ENCODE assay signal across 9 mouse cellular contexts in genomic region chr4:155018601-155019335, GRCm38 (mm10). TPM values are rescaled to one million over a fixed set of nuclear protein-coding genes. Genes with fewer than 3 reads are reported as not detected.
DNase-seq lines count a peak whose midpoint lies in the region; ATAC-seq lines count a peak whose summit lies in the region.
"Had no signal": no experiment of that assay in that cellular context is flagged by ENCODE, and none has a peak within 500 bp of the region (broad histone marks: within the 10 kb centered on the region; RNA-seq: fewer than 3 reads in every experiment).

No protein-coding gene starts in this region.

- H3K9me3 ChIP-seq in limb, embryonic 13.5 days = no peaks in the 10 kb centered on the region
- no peaks in the 10 kb centered on the region for H3K9me3 ChIP-seq in neural tube, embryonic 14.5 days (ENCODE audit: control insufficient read depth, low read length)

- peaks cover 21% of the 10 kb centered on the region for H3K4me1 ChIP-seq in limb, embryonic 13.5 days
- peaks cover 21% of the 10 kb centered on the region for H3K4me1 ChIP-seq in neural tube, embryonic 14.5 days (ENCODE audit: control insufficient read depth, insufficient read depth, low read length)

- no peak overlapping the region for H3K27ac ChIP-seq in limb, embryonic 13.5 days
- H3K27ac ChIP-seq in neural tube, embryonic 14.5 days (ENCODE audit: low read depth, low read length) = no peak overlapping the region

- intact Hi-C loops in heart, postnatal 14 days (cut with DNase I) = no loop called here

- DNase-seq in thymus, postnatal 0 days (ENCODE audit: low spot score) = peak; percentile 15
- DNase-seq in thymus, adult 18-20 months = no peak
- DNase-seq in cerebellum, postnatal 14 days = peak; percentile 83 to 86
- peak; percentile 27 to 54 for DNase-seq in heart, postnatal 14 days
- DNase-seq in urinary bladder, adult 2 months (ENCODE audit: low spot score) = no peak
- no peak for DNase-seq in spleen, adult 18-20 months

- 4% methylated on average over 15 of the region's 15 CpGs for WGBS in limb, embryonic 13.5 days
- WGBS in neural tube, embryonic 14.5 days = 9% methylated on average over 15 of the region's 15 CpGs

- no peak overlapping the region for H3K4me3 ChIP-seq in limb, embryonic 13.5 days
- H3K4me3 ChIP-seq in neural tube, embryonic 14.5 days (ENCODE audit: low read depth, low read length) = no peak overlapping the region
- H3K4me3 ChIP-seq: erythroblast, embryonic 14.5 days had no signal

- H3K27me3 ChIP-seq in limb, embryonic 13.5 days = 0 out of 2 replicates have a peak, but pooled peaks cover 7% of the 10 kb centered on the region
- no peaks in the 10 kb centered on the region for H3K27me3 ChIP-seq in neural tube, embryonic 14.5 days (ENCODE audit: control insufficient read depth, insufficient read depth, low read length)

- no peaks in the 10 kb centered on the region for H3K36me3 ChIP-seq in limb, embryonic 13.5 days
- H3K36me3 ChIP-seq in neural tube, embryonic 14.5 days (ENCODE audit: control insufficient read depth, insufficient read depth, low read length) = no peaks in the 10 kb centered on the region

- ATAC-seq in limb, embryonic 13.5 days (ENCODE audit: low FRiP score, low read depth) = peak; percentile 30; the same call in 1 of the 2 replicates
- ATAC-seq in neural tube, embryonic 14.5 days (ENCODE audit: low read depth) = peak; percentile 25; the same call in 1 of the 2 replicates

- H3K4me2 ChIP-seq in limb, embryonic 13.5 days (replicated peaks) = peak overlapping the region; percentile 25
- peak overlapping the region; percentile 14; the same call in 1 of the 2 replicates for H3K4me2 ChIP-seq in neural tube, embryonic 14.5 days (ENCODE audit: low read depth, low read length)

- H3K9ac ChIP-seq in limb, embryonic 13.5 days = no peak overlapping the region
- H3K9ac ChIP-seq in neural tube, embryonic 14.5 days (replicated peaks; ENCODE audit: low read depth, low read length) = no peak overlapping the region

RNA-seq across cellular contexts. Expression of gene Plch2, which starts 37.8 kb away (rescaled TPM):
- 0.67 and 0.74 TPM in 2 replicates for polyA plus RNA-seq in thymus, postnatal 0 days (2015; fragmentation: Nextera tagmentation; extraction: Ambion mirVana)
- under 1 TPM in 1 of 2 experiments, not detected in 1; 0.17 TPM for total RNA-seq in heart, postnatal 14 days (2021)
- 3.6 and 4.1 TPM in 2 replicates for polyA plus RNA-seq in limb, embryonic 13.5 days (2015; fragmentation: Nextera tagmentation; extraction: Ambion mirVana)
- 10.7 and 16.0 TPM in 2 replicates for polyA plus RNA-seq in neural tube, embryonic 14.5 days (2014; fragmentation: Nextera tagmentation; extraction: Ambion mirVana)
- polyA plus RNA-seq in urinary bladder, adult 2 months (2012; rRNA removed) = 83.1 and 93.6 TPM in 2 replicates
- polyA plus RNA-seq: erythroblast, embryonic 14.5 days had no signal

RNA-seq across cellular contexts. Expression of gene Pex10, which starts 48.0 kb away (rescaled TPM):
- polyA plus RNA-seq in thymus, postnatal 0 days (2015; fragmentation: Nextera tagmentation; extraction: Ambion mirVana) = 15.9 and 16.3 TPM in 2 replicates
- total RNA-seq in heart, postnatal 14 days (2021) = 10 to 100 TPM; 18.3 to 19.6 TPM
- 22.3 and 22.6 TPM in 2 replicates for polyA plus RNA-seq in limb, embryonic 13.5 days (2015; fragmentation: Nextera tagmentation; extraction: Ambion mirVana)
- 6.6 and 8.6 TPM in 2 replicates for polyA plus RNA-seq in neural tube, embryonic 14.5 days (2014; fragmentation: Nextera tagmentation; extraction: Ambion mirVana)
- 11.8 and 13.4 TPM in 2 replicates for polyA plus RNA-seq in urinary bladder, adult 2 months (2012; rRNA removed)

RNA-seq across cellular contexts. Expression of gene Pank4, which starts 54.8 kb away (rescaled TPM):
- 41.5 and 42.9 TPM in 2 replicates for polyA plus RNA-seq in thymus, postnatal 0 days (2015; fragmentation: Nextera tagmentation; extraction: Ambion mirVana)
- 10 to 100 TPM; 38.3 to 41.0 TPM for total RNA-seq in heart, postnatal 14 days (2021)
- 46.0 and 48.2 TPM in 2 replicates for polyA plus RNA-seq in limb, embryonic 13.5 days (2015; fragmentation: Nextera tagmentation; extraction: Ambion mirVana)
- polyA plus RNA-seq in neural tube, embryonic 14.5 days (2014; fragmentation: Nextera tagmentation; extraction: Ambion mirVana) = 36.1 and 37.3 TPM in 2 replicates
- 39.8 and 45.9 TPM in 2 replicates for polyA plus RNA-seq in urinary bladder, adult 2 months (2012; rRNA removed)

RNA-seq across cellular contexts. Expression of gene Hes5, which starts 58.0 kb away (rescaled TPM):
- polyA plus RNA-seq in thymus, postnatal 0 days (2015; fragmentation: Nextera tagmentation; extraction: Ambion mirVana) = 3.3 and 3.6 TPM in 2 replicates
- not detected for total RNA-seq in heart, postnatal 14 days (2021)
- polyA plus RNA-seq in limb, embryonic 13.5 days (2015; fragmentation: Nextera tagmentation; extraction: Ambion mirVana) = 0.94 and 2.3 TPM in 2 replicates
- 40.9 and 60.1 TPM in 2 replicates for polyA plus RNA-seq in neural tube, embryonic 14.5 days (2014; fragmentation: Nextera tagmentation; extraction: Ambion mirVana)
- 0.06 and 0.07 TPM in 2 replicates for polyA plus RNA-seq in urinary bladder, adult 2 months (2012; rRNA removed)
- polyA plus RNA-seq: erythroblast, embryonic 14.5 days had no signal

Comparison
In these comparisons a context has a peak if more than half of its experiments do, and no peak if none do; other contexts are left out.
1. DNase-seq: peak in thymus, postnatal 0 days (single experiment), cerebellum, postnatal 14 days (2 of 2) and heart, postnatal 14 days (2 of 2); none in thymus, adult 18-20 months (0 of 2), urinary bladder, adult 2 months (single experiment) and spleen, adult 18-20 months (0 of 2).